Mouse (Mus musculus): Measurements from ENCODE around the gene Tusc2. TPM values are rescaled to one million over a fixed set of nuclear protein-coding genes. Genes with fewer than 3 reads are reported as not detected.
A peak's percentile ranks its signal among the peaks of the same experiment; 100 is the strongest.

Gene Tusc2
- 1 to 10 TPM; 7.3 to 7.8 TPM for polyA plus RNA-seq (2017; shearing (Covaris generic))

DNA sequence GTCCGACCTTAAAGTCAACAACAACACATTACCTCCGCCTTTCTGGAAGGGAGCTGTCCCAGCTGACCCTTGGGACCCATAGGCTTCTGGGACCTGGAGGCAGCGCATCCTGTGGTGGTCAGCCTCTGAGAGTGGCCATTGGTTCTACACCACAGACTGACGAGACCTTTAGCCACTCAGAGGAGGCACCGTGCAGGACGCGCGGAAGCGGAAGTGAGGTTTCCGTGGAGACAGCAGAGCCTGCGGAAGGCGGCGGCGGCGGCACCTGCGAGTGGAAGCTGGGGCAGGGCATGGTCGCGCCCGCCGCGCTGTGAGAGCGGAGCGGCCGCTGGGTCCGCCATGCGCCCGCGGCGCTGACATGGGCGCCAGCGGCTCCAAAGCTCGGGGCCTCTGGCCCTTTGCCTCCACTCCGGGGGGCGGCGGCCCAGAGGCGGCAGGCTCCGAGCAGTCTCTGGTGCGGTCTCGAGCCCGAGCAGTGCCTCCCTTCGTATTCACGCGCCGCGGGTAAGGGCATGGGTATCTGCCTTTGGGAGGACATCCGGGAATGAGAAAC is at the start of gene Tusc2:
TSS of gene Tusc2 (plus strand) at position 227 of the 553 bp plus-strand sequence.
- peak; percentile 94 for ATAC-seq

DNA sequence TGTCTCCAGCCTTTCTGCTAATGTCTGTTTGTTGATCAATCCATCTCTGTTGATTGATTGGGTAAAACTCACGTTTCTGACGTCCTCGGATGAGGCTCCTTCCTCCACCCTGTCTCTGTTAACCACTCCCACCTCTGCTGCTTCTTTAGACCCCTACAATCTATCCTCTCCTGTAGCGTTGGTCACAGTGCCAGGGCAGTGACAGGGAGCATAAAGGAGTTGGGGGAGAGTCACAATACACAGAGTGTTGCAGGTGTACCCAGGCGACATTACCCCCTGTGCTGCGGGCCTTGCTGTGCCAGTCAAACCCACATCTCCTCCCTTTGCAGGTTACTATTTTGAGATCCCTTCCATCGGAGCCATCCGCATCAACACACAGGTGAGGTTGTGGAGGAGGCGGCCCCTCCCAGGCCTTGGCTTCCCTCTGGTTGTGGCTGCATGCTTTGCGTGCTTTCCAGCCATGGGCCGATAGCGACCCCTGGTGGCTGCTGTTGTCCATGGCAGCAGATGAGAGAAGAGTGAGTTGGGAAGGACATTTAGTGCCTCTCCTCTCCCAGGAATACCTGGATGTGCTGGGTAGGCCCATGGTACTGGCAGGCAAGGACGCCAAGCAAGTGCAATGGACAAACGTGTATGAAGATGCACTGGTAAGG is 48.6 kb upstream of the Tusc2 start:
- peak; percentile 57 for ATAC-seq

DNA sequence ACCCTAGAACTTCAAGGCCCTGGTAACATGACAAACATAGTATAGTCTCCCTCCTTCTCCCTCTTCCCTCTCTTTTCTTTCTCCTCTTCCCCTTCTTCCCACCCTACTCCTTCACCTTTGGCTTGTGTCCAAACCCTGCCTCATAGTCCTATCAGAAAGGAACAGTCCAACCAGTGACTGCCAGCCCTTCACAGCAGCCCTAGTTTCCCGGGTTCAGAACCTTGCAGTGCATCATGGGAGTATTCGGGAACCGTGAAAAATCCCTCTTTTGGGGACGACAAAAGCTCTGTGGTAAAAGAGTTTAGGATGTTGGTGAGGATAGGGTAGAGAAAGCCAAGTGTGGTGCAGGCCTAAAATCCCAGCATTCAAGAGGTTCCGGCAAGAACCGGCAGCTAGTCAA is 42.7 kb upstream of the Tusc2 start:
- no peak for ATAC-seq

DNA sequence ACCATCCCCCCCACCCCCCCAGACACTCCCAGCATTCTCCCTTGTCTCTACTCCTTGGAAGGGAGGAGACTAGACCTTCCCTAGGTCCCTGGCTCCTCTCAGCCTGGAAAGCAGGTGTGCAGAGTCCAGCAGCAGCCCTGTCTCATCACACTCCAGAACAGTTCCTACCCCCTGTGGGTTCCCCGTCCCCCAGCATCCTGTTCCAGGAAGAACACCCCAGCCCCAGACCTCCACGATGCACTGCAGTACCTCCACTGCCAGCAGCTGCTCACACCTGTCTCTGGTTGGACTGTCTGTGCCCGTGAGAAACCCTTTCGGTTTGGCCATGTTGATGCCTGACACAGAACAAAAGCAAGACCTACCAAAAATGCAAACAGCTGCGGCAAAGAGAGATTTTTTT is 41.9 kb upstream of the Tusc2 start:
- ATAC-seq: peak; percentile 70

DNA sequence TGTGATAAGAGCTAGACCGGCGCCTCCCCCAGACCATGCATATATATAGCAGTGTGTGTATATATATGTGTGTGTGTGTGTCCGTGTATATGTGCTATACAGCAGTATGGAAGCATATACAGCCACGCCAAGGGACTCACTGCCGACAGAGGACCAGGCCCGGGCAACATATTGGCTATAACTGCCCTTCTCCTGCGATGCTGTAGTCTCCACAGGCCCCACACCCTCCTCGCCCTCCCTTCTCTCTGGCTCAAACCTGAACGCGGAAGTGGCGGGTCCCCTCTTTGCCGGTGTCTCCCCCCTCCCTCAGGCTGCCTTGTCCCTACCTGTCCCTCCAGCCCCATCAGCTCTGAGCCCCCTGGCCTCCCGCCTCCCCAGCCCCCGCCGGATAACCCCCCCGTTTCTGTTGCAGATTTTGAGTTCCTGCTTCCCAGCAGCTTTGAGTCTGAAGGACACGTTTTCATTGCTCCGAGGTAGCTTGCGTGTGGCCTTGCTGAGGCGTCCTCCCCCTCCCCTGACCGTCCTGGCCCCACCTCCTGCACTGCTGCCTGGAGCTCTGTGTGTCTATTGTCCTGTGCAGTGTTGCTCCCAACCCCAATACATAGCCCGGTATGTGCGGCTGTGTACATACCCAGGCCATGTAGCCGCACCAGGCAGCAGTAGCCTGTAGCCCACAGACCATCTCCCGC is 41.2 kb upstream of the Tusc2 start:
- peak; percentile 41 for ATAC-seq

DNA sequence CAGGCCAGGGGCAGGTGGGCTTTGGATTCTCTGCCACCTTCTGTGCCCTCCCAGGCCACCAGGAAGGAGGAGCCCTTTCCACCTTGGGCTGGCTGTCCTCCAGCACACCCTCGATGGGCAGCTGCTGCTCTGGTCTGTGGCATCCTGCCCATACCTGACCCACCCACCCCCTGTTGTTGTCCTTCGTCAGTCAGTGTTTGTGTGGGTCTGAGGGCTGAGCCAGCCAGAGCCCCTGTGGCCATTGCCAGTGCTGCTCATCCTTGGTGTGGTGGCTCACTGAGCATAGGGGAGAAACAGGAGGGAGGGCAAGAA is 40.7 kb upstream of the Tusc2 start:
- no peak for ATAC-seq

DNA sequence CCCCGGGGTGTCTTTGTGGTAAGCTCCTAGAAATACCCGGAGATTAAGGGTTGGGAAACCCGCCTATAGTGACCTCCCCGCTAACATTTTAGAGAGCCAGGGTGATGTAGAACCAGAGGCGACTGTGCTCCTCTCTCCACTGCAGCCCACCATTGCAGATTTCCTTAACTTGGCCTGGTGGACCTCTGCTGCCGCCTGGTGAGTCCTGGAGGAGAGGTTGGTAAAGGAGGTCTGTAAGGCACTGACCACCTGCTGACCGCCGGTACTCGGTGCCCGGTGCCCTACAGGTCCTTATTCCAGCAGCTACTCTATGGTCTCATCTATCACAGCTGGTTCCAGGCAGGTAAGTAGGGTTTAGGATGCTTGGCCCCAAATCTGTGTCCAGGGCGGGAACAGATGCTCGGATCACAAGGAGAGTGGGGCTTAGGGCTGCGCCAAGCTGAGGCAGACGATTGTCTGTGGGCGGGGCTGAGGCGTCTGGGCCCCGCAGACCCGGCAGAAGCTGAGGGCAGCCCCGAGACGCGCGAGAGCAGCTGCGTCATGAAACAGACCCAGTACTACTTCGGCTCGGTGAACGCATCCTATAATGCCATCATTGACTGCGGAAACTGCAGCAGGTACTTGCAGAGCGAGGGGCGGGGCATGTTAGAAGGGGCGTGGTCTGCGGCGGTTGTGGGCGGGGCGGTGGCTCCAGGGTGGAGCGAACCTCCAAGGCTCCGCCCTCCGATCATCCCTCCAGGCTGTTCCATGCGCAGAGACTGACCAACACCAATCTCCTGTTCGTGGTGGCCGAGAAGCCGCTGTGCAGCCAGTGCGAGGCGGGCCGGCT is 36.6 kb upstream of the Tusc2 start:
- ATAC-seq: peak; percentile 77

DNA sequence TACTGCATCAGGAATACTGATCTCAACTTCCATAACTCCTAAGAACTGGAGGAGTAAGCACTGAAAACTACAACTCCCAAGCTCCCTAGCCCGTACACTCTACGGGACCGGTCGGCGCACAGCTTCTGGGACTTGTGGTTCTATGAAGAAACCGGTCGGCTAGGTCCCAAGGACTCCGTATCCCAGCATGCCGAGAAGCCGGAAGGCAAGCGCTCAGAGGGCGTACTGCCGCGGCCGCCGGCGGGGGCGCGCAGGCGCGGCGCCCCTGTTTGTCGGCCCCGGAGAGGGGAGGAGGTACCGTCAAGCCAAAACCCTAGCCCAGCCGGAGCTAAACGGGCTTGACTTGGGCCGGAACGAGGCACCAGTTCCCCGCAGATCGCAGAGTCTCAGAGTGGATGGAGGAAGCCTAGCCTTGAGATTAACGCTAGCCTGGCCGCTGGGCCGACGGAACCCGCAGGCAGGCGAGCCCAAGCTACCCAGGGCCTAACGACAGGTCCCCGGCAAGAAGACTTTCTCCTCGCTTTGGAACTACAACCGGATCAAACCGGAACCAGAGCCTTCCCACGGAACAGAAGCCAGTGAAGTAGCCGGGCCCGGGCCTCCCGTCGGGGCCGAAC is 29.2 kb upstream of the Tusc2 start, which contains the start of gene Tmem115:
TSS of gene Tmem115 (plus strand) at position 155 of the 617 bp plus-strand sequence.
- peak; percentile 96 for ATAC-seq

DNA sequence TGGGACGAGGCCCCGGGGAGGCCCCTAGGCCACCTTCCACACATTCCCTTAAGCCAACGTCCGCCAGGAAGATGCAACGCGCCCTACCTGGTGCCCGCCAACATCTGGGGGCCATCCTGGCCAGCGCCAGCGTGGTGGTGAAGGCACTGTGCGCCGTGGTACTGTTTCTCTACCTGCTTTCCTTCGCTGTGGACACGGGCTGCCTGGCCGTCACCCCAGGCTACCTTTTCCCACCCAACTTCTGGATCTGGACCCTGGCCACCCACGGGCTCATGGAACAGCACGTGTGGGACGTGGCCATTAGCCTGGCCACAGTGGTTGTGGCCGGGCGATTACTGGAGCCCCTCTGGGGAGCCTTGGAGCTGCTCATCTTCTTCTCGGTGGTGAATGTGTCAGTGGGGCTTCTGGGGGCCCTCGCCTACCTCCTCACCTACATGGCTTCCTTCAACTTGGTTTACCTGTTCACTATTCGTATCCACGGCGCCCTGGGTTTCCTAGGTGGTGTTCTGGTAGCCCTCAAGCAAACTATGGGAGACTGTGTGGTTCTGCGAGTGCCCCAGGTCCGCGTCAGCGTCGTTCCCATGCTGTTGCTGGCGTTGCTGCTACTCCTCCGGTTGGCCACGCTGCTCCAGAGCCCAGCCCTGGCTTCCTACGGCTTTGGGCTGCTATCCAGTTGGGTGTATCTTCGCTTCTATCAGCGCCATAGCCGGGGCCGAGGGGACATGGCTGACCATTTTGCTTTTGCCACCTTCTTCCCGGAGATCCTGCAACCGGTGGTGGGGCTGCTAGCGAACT is 28.4 kb upstream of the Tusc2 start:
- ATAC-seq: no peak

DNA sequence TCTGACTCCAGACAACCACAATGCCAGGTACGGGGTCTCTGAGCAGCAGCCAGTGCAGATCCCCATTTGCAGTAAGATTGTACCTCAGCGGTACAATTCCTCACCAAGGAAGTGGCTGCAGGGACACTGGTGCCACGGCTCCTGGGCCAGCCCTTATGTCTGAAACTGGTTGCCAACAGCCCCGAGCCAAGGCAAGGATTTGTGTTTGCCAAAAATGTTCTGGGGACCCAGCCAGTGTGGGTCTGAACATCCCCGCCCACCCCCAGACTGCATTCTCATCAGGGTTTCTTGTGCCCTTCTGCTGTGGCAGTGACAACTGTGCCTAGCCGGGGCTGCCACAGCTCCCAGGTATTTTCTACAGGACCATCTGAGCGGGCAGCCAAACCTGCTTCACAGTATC is 24.8 kb upstream of the Tusc2 start:
- no peak for ATAC-seq

DNA sequence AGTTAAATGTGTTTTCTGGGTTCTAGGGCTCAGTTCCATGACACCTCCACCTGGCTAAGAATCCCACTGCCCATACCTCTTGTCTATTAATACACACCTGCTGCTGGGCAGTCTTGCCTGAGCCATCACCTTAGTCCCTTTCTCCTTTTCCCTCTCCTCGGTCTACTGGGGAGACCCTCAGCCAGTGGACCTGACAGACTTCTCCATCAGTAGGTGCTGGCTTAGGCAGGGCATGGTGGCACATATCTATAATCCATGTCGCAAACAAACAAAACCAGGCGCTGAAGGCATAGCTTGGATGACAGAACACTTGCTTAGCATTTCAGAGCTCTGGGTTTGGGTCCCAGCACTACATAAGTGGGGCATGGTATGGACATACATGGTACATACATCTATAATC is 24.3 kb upstream of the Tusc2 start:
- ATAC-seq: no peak

DNA sequence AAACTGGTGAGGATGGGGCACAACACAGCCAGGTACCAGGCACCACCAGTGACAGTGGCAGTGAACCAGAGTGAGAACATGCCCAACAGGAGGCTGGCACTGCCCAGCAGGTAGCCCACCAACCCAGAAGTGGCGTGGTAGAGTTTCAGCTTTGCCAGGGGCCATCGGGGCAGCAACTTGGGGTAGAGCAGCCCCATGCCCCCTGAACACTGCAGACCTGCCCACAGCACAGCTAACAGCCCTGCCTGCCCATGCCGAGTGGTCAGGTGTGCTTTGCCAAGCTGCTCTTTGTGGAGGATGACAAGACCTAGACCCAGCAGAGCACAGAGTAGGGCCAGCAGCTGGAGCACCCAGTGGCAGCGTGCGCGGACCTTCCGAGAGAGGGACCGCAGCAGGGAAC is 23.1 kb upstream of the Tusc2 start:
- no peak for ATAC-seq

DNA sequence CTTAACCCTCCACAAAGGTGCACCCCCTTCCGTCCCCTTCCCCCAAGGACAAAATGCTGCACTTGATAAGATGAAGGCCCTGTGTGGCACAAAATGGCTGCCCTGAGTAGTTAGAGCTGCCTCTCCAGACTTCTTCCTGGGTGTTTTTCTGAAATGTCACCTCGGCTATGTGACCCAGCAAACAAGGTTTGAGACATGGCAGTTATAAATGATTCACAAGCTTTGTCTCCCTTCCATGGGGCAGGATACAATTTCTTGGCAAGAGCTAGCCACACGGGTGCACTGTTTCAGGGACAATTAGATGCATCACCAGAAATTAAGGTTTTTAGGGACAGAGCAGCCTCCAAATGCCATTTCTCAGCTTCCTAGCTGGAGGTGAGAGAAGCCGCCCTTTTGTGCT is 22.6 kb upstream of the Tusc2 start:
- ATAC-seq: no peak

DNA sequence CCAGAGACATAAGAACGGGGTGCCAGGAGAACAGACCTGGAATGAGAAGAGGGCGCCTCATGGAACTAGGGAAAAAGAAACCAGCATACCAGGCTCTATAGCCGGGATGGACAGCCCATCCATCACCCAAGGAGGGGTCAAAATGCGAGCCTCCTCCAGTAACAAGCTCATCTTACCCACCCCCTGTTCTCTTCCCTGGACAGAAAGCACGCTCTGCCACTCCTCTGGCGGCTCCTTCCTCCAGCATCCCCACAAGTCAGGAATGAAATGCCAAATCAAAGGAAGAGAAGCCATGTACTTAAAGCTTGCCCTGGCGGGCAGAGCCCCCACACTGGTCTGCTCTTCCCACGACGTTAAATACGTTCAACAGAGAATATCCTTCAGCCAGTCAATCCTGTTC is 22.1 kb upstream of the Tusc2 start:
- ATAC-seq: no peak

DNA sequence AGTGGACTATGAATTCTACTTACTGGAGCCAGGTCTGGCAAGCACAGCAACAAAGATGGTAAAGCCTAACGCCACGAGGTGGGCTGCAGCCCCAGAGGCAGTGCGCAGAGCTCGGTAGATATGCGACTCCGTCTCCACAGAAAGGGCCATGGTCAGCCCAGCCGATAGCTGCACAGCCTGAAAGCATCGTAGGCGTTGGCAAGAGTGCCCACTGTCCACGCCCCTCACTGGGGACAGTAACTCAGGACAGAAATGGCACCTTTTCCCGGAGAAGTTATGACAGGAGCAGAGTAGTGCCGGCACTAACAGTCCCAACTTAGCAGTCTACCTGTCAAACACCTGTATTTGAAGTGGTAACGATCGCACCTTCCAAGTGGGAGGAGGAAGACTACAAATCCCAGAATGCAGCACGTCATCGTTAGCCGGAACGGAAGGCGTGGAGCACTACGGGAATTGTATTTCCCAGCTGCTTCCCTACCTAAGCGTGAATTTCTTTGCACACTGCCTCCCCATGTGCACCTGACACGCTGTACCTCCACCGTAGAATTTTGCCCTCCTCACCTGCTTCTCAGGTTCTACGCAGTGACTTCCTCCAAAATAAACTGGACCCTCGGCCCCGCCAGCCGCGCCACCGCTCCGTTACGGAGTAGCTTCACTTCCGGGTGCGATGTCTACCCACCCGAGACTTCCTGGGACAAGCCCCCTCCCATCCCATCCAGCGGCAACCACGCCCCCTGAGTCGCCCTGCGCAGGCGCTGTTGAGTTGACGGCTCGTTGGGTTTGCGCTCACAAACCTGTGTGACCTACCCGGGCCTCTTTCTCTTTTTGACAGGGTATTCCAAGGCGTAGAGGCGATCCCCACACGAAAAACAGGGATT is 21.3 kb upstream of the Tusc2 start, which contains the start of the genes Cyb561d2 and Nprl2:
TSS of gene Cyb561d2 (minus strand) at position 720 of the 878 bp plus-strand sequence.
TSS of gene Nprl2 (plus strand) at position 753 of the 878 bp plus-strand sequence.
- peak; percentile 88 for ATAC-seq

DNA sequence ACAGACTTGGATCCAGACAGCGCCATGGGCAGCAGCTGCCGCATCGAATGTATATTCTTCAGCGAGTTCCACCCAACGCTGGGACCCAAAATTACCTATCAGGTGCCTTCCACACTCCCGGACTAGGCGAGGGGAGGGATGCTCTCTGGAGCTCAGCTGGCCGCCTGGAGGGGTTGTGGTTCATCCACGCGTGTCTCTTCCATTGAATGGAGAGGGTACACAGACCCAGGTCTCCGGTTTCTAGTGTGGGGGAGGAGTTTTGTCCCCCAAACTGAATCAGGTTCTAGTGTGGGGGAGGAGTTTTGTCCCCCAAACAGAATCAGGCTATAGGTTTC is 20.7 kb upstream of the Tusc2 start:
- peak; percentile 2 for ATAC-seq

DNA sequence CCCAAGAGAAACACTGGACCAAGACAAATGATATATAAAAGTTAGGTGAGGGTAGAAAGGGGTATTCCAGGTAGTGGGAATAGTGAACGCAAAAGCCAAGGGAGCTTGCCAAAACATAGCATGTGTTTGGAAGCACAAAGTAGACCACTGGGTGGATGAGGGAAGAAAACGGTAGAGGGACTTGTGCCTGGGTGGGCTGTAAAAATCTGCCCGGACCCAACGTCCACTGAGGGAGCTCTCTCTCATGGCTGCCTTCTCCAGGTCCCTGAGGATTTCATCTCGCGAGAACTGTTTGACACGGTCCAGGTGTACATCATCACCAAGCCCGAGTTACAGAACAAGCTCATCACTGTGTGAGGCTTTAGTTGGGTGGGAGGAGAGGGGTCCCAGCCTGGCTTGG is 20.3 kb upstream of the Tusc2 start:
- no peak for ATAC-seq

DNA sequence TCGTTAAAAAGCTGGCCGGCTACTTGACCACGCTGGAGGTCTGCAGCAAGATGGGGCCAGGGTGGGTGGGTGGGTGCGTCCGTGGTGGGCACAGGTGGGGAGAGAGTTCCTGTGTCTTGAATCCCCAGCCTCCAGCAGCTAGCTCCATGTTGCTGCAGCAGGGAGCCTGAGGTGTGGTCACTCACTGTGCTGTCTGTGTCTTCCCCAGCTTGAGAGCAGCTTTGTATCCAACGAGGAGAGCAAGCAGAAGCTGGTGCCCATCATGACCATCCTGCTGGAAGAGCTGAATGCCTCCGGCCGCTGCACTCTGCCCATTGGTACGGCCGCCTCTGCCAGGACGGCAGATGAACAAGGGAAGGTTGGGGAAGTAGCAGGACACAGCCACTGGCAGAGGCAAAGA is 19.8 kb upstream of the Tusc2 start:
- ATAC-seq: no peak

DNA sequence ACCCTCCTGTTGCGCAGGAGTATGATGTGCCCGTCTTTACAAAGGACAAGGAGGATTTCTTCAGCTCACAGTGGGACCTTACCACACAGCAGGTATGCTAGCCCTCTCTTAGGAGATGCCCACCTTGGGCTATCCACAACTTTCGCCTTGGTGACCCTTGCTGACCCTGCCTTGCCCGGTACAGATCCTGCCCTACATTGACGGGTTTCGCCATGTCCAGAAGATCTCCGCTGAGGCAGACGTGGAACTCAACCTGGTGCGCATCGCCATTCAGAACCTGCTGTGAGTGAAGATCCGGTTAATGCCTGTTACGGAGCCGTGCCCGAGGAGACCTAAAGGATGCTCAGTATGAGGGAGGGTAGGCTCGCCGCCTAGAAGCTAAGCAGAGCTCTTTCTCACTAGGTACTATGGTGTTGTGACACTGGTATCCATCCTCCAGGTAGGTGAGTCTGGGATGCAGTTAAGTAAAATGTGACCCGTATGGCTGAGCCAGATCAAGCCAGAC is 18.8 kb upstream of the Tusc2 start:
- ATAC-seq: no peak

DNA sequence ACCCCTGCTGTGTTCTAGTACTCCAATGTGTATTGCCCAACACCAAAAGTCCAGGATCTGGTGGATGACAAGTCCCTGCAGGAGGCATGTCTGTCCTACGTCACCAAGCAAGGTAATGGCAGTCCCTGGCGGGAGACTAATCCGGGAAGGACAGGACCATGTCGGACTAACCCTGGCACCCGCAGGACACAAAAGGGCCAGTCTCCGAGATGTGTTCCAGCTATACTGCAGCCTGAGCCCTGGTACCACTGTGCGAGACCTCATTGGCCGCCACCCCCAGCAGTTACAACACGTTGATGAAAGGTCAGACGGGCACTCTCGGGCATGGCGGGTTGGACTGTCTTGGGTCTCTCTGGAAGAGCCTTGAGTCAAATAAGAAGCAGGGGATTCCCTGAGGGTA is 18.3 kb upstream of the Tusc2 start:
- ATAC-seq: no peak

DNA sequence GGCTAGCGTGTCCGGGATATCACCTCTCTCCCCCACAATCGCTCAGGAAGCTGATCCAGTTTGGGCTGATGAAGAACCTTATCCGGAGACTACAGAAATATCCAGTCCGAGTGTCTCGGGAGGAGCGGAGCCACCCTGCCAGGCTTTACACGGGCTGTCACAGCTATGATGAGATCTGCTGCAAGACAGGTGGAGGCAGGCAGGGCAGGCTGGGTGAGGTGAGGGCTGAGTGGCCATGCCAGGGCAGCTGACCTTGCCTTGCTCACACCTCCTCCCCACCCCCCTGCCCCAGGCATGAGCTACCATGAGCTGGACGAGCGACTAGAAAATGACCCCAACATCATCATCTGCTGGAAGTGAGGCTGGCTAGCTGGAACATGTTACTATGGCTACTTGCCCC is 17.9 kb upstream of the Tusc2 start:
- ATAC-seq: no peak

All from activated CD4-positive, CD25-positive, alpha-beta regulatory T cell, adult 4 months (primary cell).